Mouse (Mus musculus) lung, embryonic 14.5 days (tissue): Measurements from ENCODE around the gene Slc52a3. TPM values are rescaled to one million over a fixed set of nuclear protein-coding genes. Genes with fewer than 3 reads are reported as not detected.
A peak's percentile ranks its signal among the peaks of the same experiment; 100 is the strongest.

Source experiments
- ATAC-seq: fragments of 200-750 bp; cut with Nextera tagmentation; 2 replicates; pipeline ENCODE4 v1.8.0; 2017; ENCODE audit warnings: mild to moderate bottlenecking, moderate TSS enrichment, moderate library complexity; ENCODE audit not compliant: insufficient read depth
- DNase-seq: peaks from one replicate; pipeline ENCODE4 v3.0.0-alpha.2; 2015
- H3K27ac ChIP-seq: fragments of 300-500 bp; sonication (generic); 2 replicates; pipeline ENCODE4 v1.5.1; 2014; ENCODE audit warnings: low read depth, mild to moderate bottlenecking, moderate library complexity
- H3K27me3 ChIP-seq: fragments of 300-500 bp; sonication (generic); 2 replicates; pipeline ENCODE4 v1.6.1; 2014; ENCODE audit warnings: low read length, control low read depth; ENCODE audit not compliant: insufficient read depth
- H3K36me3 ChIP-seq: fragments of 300-500 bp; sonication (generic); 2 replicates; pipeline ENCODE4 v1.6.1; 2014; ENCODE audit warnings: control low read depth; ENCODE audit not compliant: insufficient read depth
- H3K4me1 ChIP-seq: fragments of 300-500 bp; sonication (generic); 2 replicates; pipeline ENCODE4 v1.6.1; 2014; ENCODE audit warnings: antibody characterized with exemption, control low read depth; ENCODE audit not compliant: insufficient read depth
- H3K4me2 ChIP-seq: fragments of 300-500 bp; sonication (generic); 2 replicates; pipeline ENCODE4 v1.6.1; 2014; ENCODE audit warnings: mild to moderate bottlenecking
- H3K4me3 ChIP-seq: fragments of 300-500 bp; sonication (generic); 2 replicates; pipeline ENCODE4 v1.5.1; 2014; ENCODE audit warnings: low read depth, low read length
- H3K9ac ChIP-seq: fragments of 300-500 bp; sonication (generic); 2 replicates; pipeline ENCODE4 v1.6.1; 2014
- H3K9me3 ChIP-seq: fragments of 300-500 bp; sonication (generic); 2 replicates; pipeline ENCODE4 v1.6.1; 2016; ENCODE audit warnings: low read depth, low read length, control low read depth
- CTCF ChIP-seq: IDR thresholded peaks from 2 replicates; pipeline ENCODE4 v1.5.1; 2016; ENCODE audit warnings: antibody characterized with exemption, low read depth
- WGBS: fragments of 180-500 bp; shearing (Covaris S2); extraction: QIAGEN DNeasy Blood & Tissue Kit; methylation state at CpG from one replicate; pipeline ENCODE4 v1.1.7; 2014; 5-methylcytosine and 5-hydroxymethylcytosine counted together
- polyA plus RNA-seq: library from polyadenylated mRNA; unstranded; fragments of >200 nt; fragmentation: Nextera tagmentation; extraction: Ambion mirVana; gene quantifications from 2 replicates; pipeline ENCODE4 v1.2.1, GENCODE M21; 2014

Gene Slc52a3
- 0.72 and 1.5 TPM in 2 replicates for polyA plus RNA-seq

DNA sequence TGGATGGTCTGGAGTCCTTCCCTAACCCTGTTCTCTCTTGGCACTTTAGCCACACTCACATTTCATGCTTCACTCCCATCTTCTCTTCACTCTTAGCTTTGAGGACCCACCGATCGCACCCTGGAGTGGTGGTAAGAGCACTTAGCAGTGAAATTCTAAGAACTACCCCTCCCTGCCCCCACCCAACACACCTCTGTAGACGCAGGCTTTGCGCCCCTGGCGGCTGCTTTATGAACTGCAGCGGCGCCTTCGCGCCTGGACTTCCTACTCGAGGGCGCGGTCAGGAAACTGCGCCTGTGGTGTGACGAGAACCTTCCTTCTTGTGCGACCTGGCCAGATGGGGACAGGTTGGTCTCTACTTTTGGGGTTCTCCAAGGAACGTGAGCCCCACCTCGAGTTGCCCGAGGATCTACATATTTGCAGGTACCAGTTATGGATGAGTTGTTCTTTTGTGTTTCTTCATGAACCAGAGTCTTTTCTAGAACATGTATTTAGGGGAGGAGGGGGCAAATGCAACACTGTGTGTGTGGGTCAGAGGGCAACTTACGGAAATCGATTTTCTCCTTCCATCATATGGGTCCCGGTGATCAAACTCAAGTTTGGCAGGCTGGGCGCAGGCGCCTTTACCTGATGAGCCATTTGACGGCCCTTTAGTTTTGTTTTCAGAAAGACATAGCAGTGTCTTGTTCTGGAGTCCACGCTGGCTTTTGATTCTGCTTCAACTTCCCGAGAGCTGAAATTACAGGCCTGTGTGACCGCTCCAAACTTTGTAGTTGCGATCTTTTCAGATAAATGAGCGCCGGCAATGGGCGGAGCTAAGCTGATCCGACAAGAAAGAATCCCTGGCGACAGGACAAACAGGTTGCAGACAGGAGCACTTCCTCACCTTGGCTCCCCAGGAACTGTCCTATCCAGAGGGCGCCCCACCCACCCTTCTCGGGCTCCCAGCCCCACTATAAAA, at the start of gene Slc52a3:
Gene Slc52a3 (plus strand): TSS at position 283 of the 961 bp plus-strand sequence.
- DNase-seq (peak; percentile 91), ATAC-seq (peak; percentile 48; the same call in 1 of the 2 replicates)
- H3K4me2 ChIP-seq, result peak within 1 kb of the TSS; percentile 48
- H3K9ac ChIP-seq, result no peak within 1 kb of the TSS
- H3K4me3 ChIP-seq, result peak within 1 kb of the TSS; percentile 21
- peaks cover 27% of the 10 kb centered on the region for H3K27me3 ChIP-seq
- H3K4me1 ChIP-seq, result peaks cover 4% of the 10 kb centered on the region; the same call in 1 of the 2 replicates
- no peak within 1 kb of the TSS for H3K27ac ChIP-seq
- H3K36me3 ChIP-seq, result no peaks in the 10 kb centered on the region
- peak; percentile 97 for TF ChIP-seq CTCF
- WGBS, result 7% methylated on average over 35 of the region's 35 CpGs
- H3K9me3 ChIP-seq, result no peaks in the 10 kb centered on the region

GRCm38 (mm10) chr2:151947617-151948016, 48.7 kb upstream of the Slc52a3 start:
- ATAC-seq, result no peak
- no peak for DNase-seq
- H3K9ac ChIP-seq, result no peak overlapping the region

GRCm38 (mm10) chr2:151948311-151948710, 48.0 kb upstream of the Slc52a3 start:
- Histone ChIP-seq H3K9ac (no peak overlapping the region), H3K9me3 (no peaks in the 10 kb centered on the region), H3K27ac (no peak overlapping the region), H3K27me3 (no peaks in the 10 kb centered on the region), H3K36me3 (no peaks in the 10 kb centered on the region), H3K4me1 (no peaks in the 10 kb centered on the region), H3K4me2 (no peak overlapping the region), H3K4me3 (no peak overlapping the region)
- 74% methylated on average over 7 of the region's 7 CpGs for WGBS
- DNase-seq (no peak), ATAC-seq (no peak)
- TF ChIP-seq CTCF, result no peak

More at GRCm38 (mm10) chr2:151947617-151948016, 48.7 kb upstream of the Slc52a3 start:
- no peak overlapping the region for H3K4me3 ChIP-seq
- H3K4me2 ChIP-seq, result no peak overlapping the region
- H3K27me3 ChIP-seq, result no peaks in the 10 kb centered on the region
- TF ChIP-seq CTCF, result no peak
- no peaks in the 10 kb centered on the region for H3K9me3 ChIP-seq
- no peaks in the 10 kb centered on the region for H3K4me1 ChIP-seq
- no peak overlapping the region for H3K27ac ChIP-seq
- 87% methylated on average over 2 of the region's 2 CpGs for WGBS
- no peaks in the 10 kb centered on the region for H3K36me3 ChIP-seq

- H3K4me3 ChIP-seq, result no peak overlapping the region
- no peaks in the 10 kb centered on the region for H3K4me1 ChIP-seq
- no peak for ATAC-seq
- no peak for DNase-seq
- no peak overlapping the region for H3K9ac ChIP-seq
- no peak overlapping the region for H3K4me2 ChIP-seq
- no peak overlapping the region for H3K27ac ChIP-seq
- no peak for TF ChIP-seq CTCF
- WGBS, result 68% methylated on average over 2 of the region's 2 CpGs
- H3K9me3 ChIP-seq, result no peaks in the 10 kb centered on the region
- H3K27me3 ChIP-seq, result no peaks in the 10 kb centered on the region
- H3K36me3 ChIP-seq, result no peaks in the 10 kb centered on the region
These were observed 47.1 kb upstream of the Slc52a3 start for GRCm38 (mm10) chr2:151949082-151949774.

- DNase-seq (no peak), ATAC-seq (no peak)
- no peak for TF ChIP-seq CTCF
- Histone ChIP-seq H3K27ac (no peak overlapping the region), H3K4me1 (no peaks in the 10 kb centered on the region), H3K9me3 (no peaks in the 10 kb centered on the region), H3K4me3 (no peak overlapping the region), H3K4me2 (no peak overlapping the region), H3K27me3 (no peaks in the 10 kb centered on the region), H3K9ac (no peak overlapping the region), H3K36me3 (no peaks in the 10 kb centered on the region)
- 76% methylated on average over 8 of the region's 8 CpGs for WGBS
These were observed 42.6 kb upstream of the Slc52a3 start for GRCm38 (mm10) chr2:151953665-151954064.

DNA sequence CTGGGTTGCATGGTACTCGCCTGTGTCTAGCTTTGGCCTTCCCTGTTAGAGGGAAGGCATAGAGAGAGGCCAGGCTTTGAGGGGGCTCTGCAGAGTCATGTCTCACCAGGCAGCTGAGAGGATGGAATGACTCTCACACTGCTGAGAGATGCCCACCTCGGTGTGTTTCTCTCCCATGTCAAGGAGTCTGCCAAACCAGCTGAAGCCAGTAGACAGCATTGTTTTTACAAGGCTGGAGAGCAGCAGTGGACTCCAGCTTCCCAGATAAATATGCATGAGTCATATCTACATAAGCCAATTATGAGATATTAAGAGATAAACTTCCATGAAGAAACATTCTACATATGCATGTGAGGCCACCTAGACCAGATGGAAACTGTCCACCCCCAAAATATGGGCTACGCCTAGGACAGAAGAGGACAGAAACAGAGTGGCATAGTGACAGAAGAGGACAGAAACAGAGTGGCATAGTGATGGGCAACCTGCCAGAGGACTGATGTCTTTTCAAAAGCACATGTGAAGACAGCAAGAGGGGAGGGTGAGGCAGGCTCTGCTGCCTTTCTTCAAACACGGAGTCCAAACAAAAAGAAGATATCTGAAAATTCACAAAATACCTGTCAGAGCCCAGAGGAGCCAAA, 39.7 kb upstream of the Slc52a3 start:
- WGBS, result 58% methylated on average over 4 of the region's 4 CpGs
- no peak for DNase-seq
- no peak for TF ChIP-seq CTCF
- no peak overlapping the region for H3K4me2 ChIP-seq
- no peaks in the 10 kb centered on the region for H3K27me3 ChIP-seq
- H3K9me3 ChIP-seq, result no peaks in the 10 kb centered on the region
- H3K36me3 ChIP-seq, result no peaks in the 10 kb centered on the region
- no peak overlapping the region for H3K4me3 ChIP-seq
- no peak overlapping the region for H3K27ac ChIP-seq
- no peaks in the 10 kb centered on the region for H3K4me1 ChIP-seq
- H3K9ac ChIP-seq, result no peak overlapping the region
- no peak for ATAC-seq
